Mouse (Mus musculus) natural killer cell, adult 2 months (primary cell): ENCODE data around the gene Abcf1.
"Not testable (repeated sequence)": the region's sequence is repeated elsewhere in the genome, so short reads cannot be mapped to it uniquely, and the experiment has no call there.

ENCODE experiments used
- DNase-seq, 2 experiments: peaks; one replicate each; pipeline ENCODE4 v3.0.0; 2022; ENCODE audit warnings: low spot score in 2 of 2

Abcf1 gene

GRCm38 (mm10) chr17:35969418-35970389 lies at the start of gene Abcf1:
Abcf1 (minus strand) TSS chr17:35969761.
- peak; percentile 100 for DNase-seq

- DNase-seq = no peak
Measured at GRCm38 (mm10) chr17:36018979-36019378, 49.4 kb upstream of the Abcf1 start.

GRCm38 (mm10) chr17:36017046-36017445 lies 47.5 kb upstream of the Abcf1 start:
- DNase-seq = no peak

- DNase-seq = no peak
Measured at GRCm38 (mm10) chr17:36014977-36015376, 45.4 kb upstream of the Abcf1 start.

- not testable (repeated sequence) for DNase-seq
Measured at GRCm38 (mm10) chr17:36004409-36004808, 34.8 kb upstream of the Abcf1 start.

- no peak for DNase-seq
Measured at GRCm38 (mm10) chr17:36003331-36003730, 33.8 kb upstream of the Abcf1 start.

- DNase-seq = peak; percentile 35 to 44
Measured at GRCm38 (mm10) chr17:36001966-36002365, 32.4 kb upstream of the Abcf1 start.

GRCm38 (mm10) chr17:36001121-36001897 lies 31.7 kb upstream of the Abcf1 start:
- DNase-seq = peak; percentile 57 to 72

GRCm38 (mm10) chr17:36000349-36000748 lies 30.8 kb upstream of the Abcf1 start:
- DNase-seq = peak in 1 of 2 experiments; percentile 26

- peak; percentile 72 to 78 for DNase-seq
Measured at GRCm38 (mm10) chr17:35999356-35999755, 29.8 kb upstream of the Abcf1 start.

GRCm38 (mm10) chr17:35998545-35999305 lies 29.2 kb upstream of the Abcf1 start:
- DNase-seq = peak in 1 of 2 experiments; percentile 44

- peak in 1 of 2 experiments; percentile 72 for DNase-seq
Measured at GRCm38 (mm10) chr17:35997713-35998510, 28.4 kb upstream of the Abcf1 start.

- DNase-seq = peak; percentile 98 to 99
Measured at GRCm38 (mm10) chr17:35996949-35997348, 27.4 kb upstream of the Abcf1 start.

GRCm38 (mm10) chr17:35994879-35995240 lies 25.3 kb upstream of the Abcf1 start:
- DNase-seq = no peak

GRCm38 (mm10) chr17:35994175-35994878 lies 24.8 kb upstream of the Abcf1 start:
- peak; percentile 74 to 78 for DNase-seq

- DNase-seq = peak; percentile 77 to 81
Measured at GRCm38 (mm10) chr17:35993675-35994074, 24.1 kb upstream of the Abcf1 start.

- DNase-seq = no peak
Measured at GRCm38 (mm10) chr17:35991781-35992180, 22.2 kb upstream of the Abcf1 start.

GRCm38 (mm10) chr17:35981776-35982175 lies 12.2 kb upstream of the Abcf1 start:
- DNase-seq = no peak

GRCm38 (mm10) chr17:35980363-35980754 lies 10.8 kb upstream of the Abcf1 start:
- DNase-seq = no peak
